Mouse (Mus musculus) megakaryocyte, embryonic 14.5 days (primary cell): ENCODE data around the gene Rgs10.

Experiments used
- FLI1 ChIP-seq: IDR thresholded peaks from 2 replicates; pipeline ENCODE4 v1.6.1; 2012; ENCODE audit warnings: low read length, inconsistent platforms, mixed read lengths
- GATA1 ChIP-seq: IDR thresholded peaks from 3 replicates; pipeline ENCODE4 v1.6.1; 2012; ENCODE audit warnings: mixed read lengths, low read length, inconsistent platforms, borderline replicate concordance

DNA sequence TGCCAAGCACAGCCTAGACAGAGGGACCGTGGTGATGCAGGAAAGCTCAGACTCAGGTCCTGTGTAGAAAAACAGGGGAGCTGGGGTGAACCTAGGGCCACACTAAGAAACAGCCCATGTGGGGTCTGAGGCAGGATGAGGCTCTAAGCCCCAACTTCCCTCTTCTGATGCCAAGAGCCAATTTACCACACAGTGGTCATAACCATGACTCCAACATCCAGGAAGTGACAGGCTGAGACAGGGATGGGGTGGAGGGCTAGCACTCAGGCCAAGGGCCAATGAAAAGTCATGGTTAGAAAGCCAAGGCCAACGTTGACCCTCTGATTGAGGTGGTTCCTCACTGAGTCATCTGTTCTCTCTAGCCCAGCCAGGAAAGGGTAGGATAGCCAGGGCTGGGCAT is 37.6 kb downstream of the Rgs10 start:
- TF ChIP-seq GATA1 (no peak), FLI1 (no peak)
